Mouse (Mus musculus): ENCODE results near the gene Muc5b. TPM values are rescaled to one million over a fixed set of nuclear protein-coding genes. Genes with fewer than 3 reads are reported as not detected.

Muc5b gene
- polyA plus RNA-seq, 1 experiment from 2014 or later = 0.03 TPM

- H3K4me3 ChIP-seq (ENCODE audit: low read depth, low read length) = no peak overlapping the region
- H3K27me3 ChIP-seq (replicated peaks; ENCODE audit: control insufficient read depth, insufficient read depth, low read length) = no peaks in the 10 kb centered on the region
- no peak overlapping the region for H3K4me2 ChIP-seq (replicated peaks; ENCODE audit: low read depth)
- H3K27ac ChIP-seq (ENCODE audit: low read depth, low read length) = no peak overlapping the region
- H3K4me1 ChIP-seq (replicated peaks; ENCODE audit: control insufficient read depth, insufficient read depth, low read length) = no peaks in the 10 kb centered on the region
- H3K9me3 ChIP-seq (ENCODE audit: control insufficient read depth) = no peaks in the 10 kb centered on the region
- H3K9ac ChIP-seq (ENCODE audit: low read depth, low read length) = no peak overlapping the region
- no peaks in the 10 kb centered on the region for H3K36me3 ChIP-seq (ENCODE audit: control insufficient read depth, insufficient read depth)
- no peak for ATAC-seq
- no peak for TF ChIP-seq CTCF (IDR thresholded peaks at IDR 0.05; ENCODE audit: low read depth)
- WGBS = 77% methylated on average over 7 of the region's 7 CpGs
Observed at GRCm38 (mm10) chr7:141835941-141836340, 2.9 kb upstream of the Muc5b start.

- Histone ChIP-seq H3K9me3 (ENCODE audit: control insufficient read depth) (no peaks in the 10 kb centered on the region), H3K4me3 (ENCODE audit: low read depth, low read length) (no peak overlapping the region), H3K9ac (ENCODE audit: low read depth, low read length) (no peak overlapping the region), H3K27me3 (replicated peaks; ENCODE audit: control insufficient read depth, insufficient read depth, low read length) (no peaks in the 10 kb centered on the region), H3K27ac (ENCODE audit: low read depth, low read length) (no peak overlapping the region), H3K36me3 (ENCODE audit: control insufficient read depth, insufficient read depth) (no peaks in the 10 kb centered on the region), H3K4me1 (replicated peaks; ENCODE audit: control insufficient read depth, insufficient read depth, low read length) (no peaks in the 10 kb centered on the region), H3K4me2 (replicated peaks; ENCODE audit: low read depth) (no peak overlapping the region)
- no peak for ATAC-seq
- TF ChIP-seq CTCF (IDR thresholded peaks at IDR 0.05; ENCODE audit: low read depth) = no peak
- WGBS = 59% methylated on average over 8 of the region's 8 CpGs
Observed at GRCm38 (mm10) chr7:141836423-141836822, 2.4 kb upstream of the Muc5b start.

GRCm38 (mm10) chr7:141840354-141840753, 1.5 kb downstream of the Muc5b start:
- Histone ChIP-seq H3K36me3 (ENCODE audit: control insufficient read depth, insufficient read depth) (no peaks in the 10 kb centered on the region), H3K9ac (ENCODE audit: low read depth, low read length) (no peak overlapping the region), H3K27ac (ENCODE audit: low read depth, low read length) (no peak overlapping the region), H3K4me1 (replicated peaks; ENCODE audit: control insufficient read depth, insufficient read depth, low read length) (no peaks in the 10 kb centered on the region), H3K27me3 (replicated peaks; ENCODE audit: control insufficient read depth, insufficient read depth, low read length) (no peaks in the 10 kb centered on the region), H3K4me3 (ENCODE audit: low read depth, low read length) (no peak overlapping the region), H3K4me2 (replicated peaks; ENCODE audit: low read depth) (no peak overlapping the region), H3K9me3 (ENCODE audit: control insufficient read depth) (no peaks in the 10 kb centered on the region)
- ATAC-seq = no peak
- TF ChIP-seq CTCF (IDR thresholded peaks at IDR 0.05; ENCODE audit: low read depth) = no peak
- WGBS = 85% methylated on average over 10 of the region's 10 CpGs

GRCm38 (mm10) chr7:141861046-141861445, 22.2 kb downstream of the Muc5b start:
- ATAC-seq = no peak
- Histone ChIP-seq H3K27me3 (replicated peaks; ENCODE audit: control insufficient read depth, insufficient read depth, low read length) (no peaks in the 10 kb centered on the region), H3K9me3 (ENCODE audit: control insufficient read depth) (no peaks in the 10 kb centered on the region), H3K4me3 (ENCODE audit: low read depth, low read length) (no peak overlapping the region), H3K9ac (ENCODE audit: low read depth, low read length) (no peak overlapping the region), H3K4me1 (replicated peaks; ENCODE audit: control insufficient read depth, insufficient read depth, low read length) (no peaks in the 10 kb centered on the region), H3K27ac (ENCODE audit: low read depth, low read length) (no peak overlapping the region), H3K36me3 (ENCODE audit: control insufficient read depth, insufficient read depth) (no peaks in the 10 kb centered on the region), H3K4me2 (replicated peaks; ENCODE audit: low read depth) (no peak overlapping the region)
- 77% methylated on average over 4 of the region's 4 CpGs for WGBS
- TF ChIP-seq CTCF (IDR thresholded peaks at IDR 0.05; ENCODE audit: low read depth) = no peak

- no peak overlapping the region for H3K27ac ChIP-seq (ENCODE audit: low read depth, low read length)
- no peak for TF ChIP-seq CTCF (IDR thresholded peaks at IDR 0.05; ENCODE audit: low read depth)
- H3K4me3 ChIP-seq (ENCODE audit: low read depth, low read length) = no peak overlapping the region
- ATAC-seq = no peak
- H3K9ac ChIP-seq (ENCODE audit: low read depth, low read length) = no peak overlapping the region
- no peaks in the 10 kb centered on the region for H3K4me1 ChIP-seq (replicated peaks; ENCODE audit: control insufficient read depth, insufficient read depth, low read length)
- H3K9me3 ChIP-seq (ENCODE audit: control insufficient read depth) = no peaks in the 10 kb centered on the region
- no peaks in the 10 kb centered on the region for H3K27me3 ChIP-seq (replicated peaks; ENCODE audit: control insufficient read depth, insufficient read depth, low read length)
- 70% methylated on average over 5 of the region's 5 CpGs for WGBS
- no peak overlapping the region for H3K4me2 ChIP-seq (replicated peaks; ENCODE audit: low read depth)
- H3K36me3 ChIP-seq (ENCODE audit: control insufficient read depth, insufficient read depth) = peaks cover 22% of the 10 kb centered on the region
Observed at GRCm38 (mm10) chr7:141869644-141870043, 30.8 kb downstream of the Muc5b start.

- Histone ChIP-seq H3K27ac (ENCODE audit: low read depth, low read length) (no peak overlapping the region), H3K4me1 (replicated peaks; ENCODE audit: control insufficient read depth, insufficient read depth, low read length) (no peaks in the 10 kb centered on the region)
- ATAC-seq = no peak
Observed at GRCm38 (mm10) chr7:141870553-141870952, 31.7 kb downstream of the Muc5b start.

GRCm38 (mm10) chr7:141874891-141875290, 36.0 kb downstream of the Muc5b start:
- Histone ChIP-seq H3K27me3 (replicated peaks; ENCODE audit: control insufficient read depth, insufficient read depth, low read length) (no peaks in the 10 kb centered on the region), H3K9me3 (ENCODE audit: control insufficient read depth) (no peaks in the 10 kb centered on the region), H3K36me3 (ENCODE audit: control insufficient read depth, insufficient read depth) (peaks cover 33% of the 10 kb centered on the region), H3K4me1 (replicated peaks; ENCODE audit: control insufficient read depth, insufficient read depth, low read length) (no peaks in the 10 kb centered on the region), H3K4me3 (ENCODE audit: low read depth, low read length) (no peak overlapping the region), H3K4me2 (replicated peaks; ENCODE audit: low read depth) (no peak overlapping the region), H3K27ac (ENCODE audit: low read depth, low read length) (no peak overlapping the region), H3K9ac (ENCODE audit: low read depth, low read length) (no peak overlapping the region)
- ATAC-seq = no peak
- WGBS = 96% methylated on average over 5 of the region's 5 CpGs
- TF ChIP-seq CTCF (IDR thresholded peaks at IDR 0.05; ENCODE audit: low read depth) = no peak

More at GRCm38 (mm10) chr7:141870553-141870952, 31.7 kb downstream of the Muc5b start:
- peak; percentile 52 for TF ChIP-seq CTCF (IDR thresholded peaks at IDR 0.05; ENCODE audit: low read depth)
- H3K9ac ChIP-seq (ENCODE audit: low read depth, low read length) = no peak overlapping the region
- no peak overlapping the region for H3K4me3 ChIP-seq (ENCODE audit: low read depth, low read length)
- H3K36me3 ChIP-seq (ENCODE audit: control insufficient read depth, insufficient read depth) = peaks cover 26% of the 10 kb centered on the region
- no peaks in the 10 kb centered on the region for H3K27me3 ChIP-seq (replicated peaks; ENCODE audit: control insufficient read depth, insufficient read depth, low read length)
- 77% methylated on average over 5 of the region's 5 CpGs for WGBS
- H3K4me2 ChIP-seq (replicated peaks; ENCODE audit: low read depth) = no peak overlapping the region
- H3K9me3 ChIP-seq (ENCODE audit: control insufficient read depth) = no peaks in the 10 kb centered on the region

Data from intestine, postnatal 0 days (tissue).